ENCODE assay signal across 21 mouse cellular contexts in genomic region chr7:106985236-106985635, GRCm38 (mm10). TPM values are rescaled to one million over a fixed set of nuclear protein-coding genes. Genes with fewer than 3 reads are reported as not detected.
"Had no signal": no experiment of that assay in that cellular context is flagged by ENCODE, and none has a peak within 500 bp of the region (broad histone marks: within the 10 kb centered on the region; RNA-seq: fewer than 3 reads in every experiment).

No protein-coding gene starts in this region.

- H3K36me3 ChIP-seq: limb, embryonic 10.5 days; liver, embryonic 15.5 days; midbrain, embryonic 10.5 days; neural tube, embryonic 12.5 days had no signal

- H3K4me1 ChIP-seq: limb, embryonic 10.5 days; liver, embryonic 15.5 days; midbrain, embryonic 10.5 days; neural tube, embryonic 12.5 days had no signal

- H3K27me3 ChIP-seq: liver, embryonic 15.5 days; neural tube, embryonic 12.5 days had no signal

- H3K4me3 ChIP-seq: left cerebral cortex, adult 2 months; limb, embryonic 10.5 days; liver, embryonic 15.5 days; midbrain, embryonic 10.5 days; myocyte; neural tube, embryonic 12.5 days had no signal

- H3K9me3 ChIP-seq: limb, embryonic 10.5 days; liver, embryonic 15.5 days; midbrain, embryonic 10.5 days; neural tube, embryonic 12.5 days had no signal

- DNase-seq: kidney, postnatal 14 days; lung, embryonic 14.5 days; lung, postnatal 10 days; lung, postnatal 4 days; midbrain, embryonic 14.5 days; right cerebral cortex, postnatal 4 days; spleen, adult 18-20 months; thymus, postnatal 4 days had no signal

- H3K27ac ChIP-seq: left cerebral cortex, adult 2 months; limb, embryonic 10.5 days; liver, embryonic 15.5 days; midbrain, embryonic 10.5 days; neural tube, embryonic 12.5 days had no signal

- H3K9ac ChIP-seq: liver, embryonic 15.5 days; lung, embryonic 14.5 days; neural tube, embryonic 12.5 days had no signal

RNA-seq across cellular contexts. Expression of gene Olfr711, which starts 10.0 kb away (rescaled TPM):
- total RNA-seq: layer of hippocampus, postnatal 25 days; left cerebral cortex, adult 2 months; left cerebral cortex, postnatal 14 days; megakaryocyte, adult 5-6 weeks had no signal
- polyA plus RNA-seq: limb, embryonic 10.5 days; limb, embryonic 14.5 days; liver, embryonic 11.5 days; liver, embryonic 15.5 days; lung, embryonic 14.5 days; midbrain, embryonic 10.5 days; midbrain, embryonic 14.5 days; myocyte; neural tube, embryonic 12.5 days; stomach, embryonic 16.5 days had no signal

RNA-seq across cellular contexts. Expression of gene Olfr2, which starts 20.6 kb away (rescaled TPM):
- total RNA-seq: layer of hippocampus, postnatal 25 days; left cerebral cortex, adult 2 months; left cerebral cortex, postnatal 14 days; neutrophil, adult 5-6 weeks had no signal
- polyA plus RNA-seq: limb, embryonic 10.5 days; limb, embryonic 14.5 days; liver, embryonic 11.5 days; liver, embryonic 15.5 days; lung, embryonic 14.5 days; midbrain, embryonic 10.5 days; midbrain, embryonic 14.5 days; myocyte; neural tube, embryonic 12.5 days; stomach, embryonic 16.5 days had no signal

RNA-seq across cellular contexts. Expression of gene Olfr6, which starts 21.5 kb away (rescaled TPM):
- total RNA-seq: left cerebral cortex, adult 2 months; left cerebral cortex, postnatal 14 days; megakaryocyte, adult 5-6 weeks had no signal
- polyA plus RNA-seq: limb, embryonic 10.5 days; limb, embryonic 14.5 days; liver, embryonic 11.5 days; liver, embryonic 15.5 days; lung, embryonic 14.5 days; midbrain, embryonic 10.5 days; midbrain, embryonic 14.5 days; myocyte; neural tube, embryonic 12.5 days; stomach, embryonic 16.5 days had no signal

RNA-seq across cellular contexts. Expression of gene Olfr710, which starts 37.1 kb away (rescaled TPM):
- total RNA-seq: layer of hippocampus, postnatal 25 days; left cerebral cortex, adult 2 months; left cerebral cortex, postnatal 14 days; megakaryocyte, adult 5-6 weeks; neutrophil, adult 5-6 weeks had no signal
- polyA plus RNA-seq: limb, embryonic 10.5 days; limb, embryonic 14.5 days; liver, embryonic 11.5 days; liver, embryonic 15.5 days; lung, embryonic 14.5 days; midbrain, embryonic 10.5 days; midbrain, embryonic 14.5 days; myocyte; neural tube, embryonic 12.5 days; stomach, embryonic 16.5 days had no signal

RNA-seq across cellular contexts. Expression of gene Olfr713, which starts 45.7 kb away (rescaled TPM):
- total RNA-seq: layer of hippocampus, postnatal 25 days; left cerebral cortex, adult 2 months; left cerebral cortex, postnatal 14 days; megakaryocyte, adult 5-6 weeks had no signal
- polyA plus RNA-seq: limb, embryonic 10.5 days; limb, embryonic 14.5 days; liver, embryonic 11.5 days; liver, embryonic 15.5 days; lung, embryonic 14.5 days; midbrain, embryonic 10.5 days; midbrain, embryonic 14.5 days; myocyte; neural tube, embryonic 12.5 days; stomach, embryonic 16.5 days had no signal
